Mouse (Mus musculus) ovary, postnatal 14 days (tissue): Measurements from ENCODE around the gene Ncoa3.

Experiments used
- DNase-seq: peaks from one replicate; pipeline ENCODE4 v3.0.0; 2022; ENCODE audit warnings: low spot score

Ncoa3 gene

GRCm38 (mm10) chr2:166079961-166080885 lies 87.8 kb downstream of the Ncoa3 start:
- no peak for DNase-seq

DNA sequence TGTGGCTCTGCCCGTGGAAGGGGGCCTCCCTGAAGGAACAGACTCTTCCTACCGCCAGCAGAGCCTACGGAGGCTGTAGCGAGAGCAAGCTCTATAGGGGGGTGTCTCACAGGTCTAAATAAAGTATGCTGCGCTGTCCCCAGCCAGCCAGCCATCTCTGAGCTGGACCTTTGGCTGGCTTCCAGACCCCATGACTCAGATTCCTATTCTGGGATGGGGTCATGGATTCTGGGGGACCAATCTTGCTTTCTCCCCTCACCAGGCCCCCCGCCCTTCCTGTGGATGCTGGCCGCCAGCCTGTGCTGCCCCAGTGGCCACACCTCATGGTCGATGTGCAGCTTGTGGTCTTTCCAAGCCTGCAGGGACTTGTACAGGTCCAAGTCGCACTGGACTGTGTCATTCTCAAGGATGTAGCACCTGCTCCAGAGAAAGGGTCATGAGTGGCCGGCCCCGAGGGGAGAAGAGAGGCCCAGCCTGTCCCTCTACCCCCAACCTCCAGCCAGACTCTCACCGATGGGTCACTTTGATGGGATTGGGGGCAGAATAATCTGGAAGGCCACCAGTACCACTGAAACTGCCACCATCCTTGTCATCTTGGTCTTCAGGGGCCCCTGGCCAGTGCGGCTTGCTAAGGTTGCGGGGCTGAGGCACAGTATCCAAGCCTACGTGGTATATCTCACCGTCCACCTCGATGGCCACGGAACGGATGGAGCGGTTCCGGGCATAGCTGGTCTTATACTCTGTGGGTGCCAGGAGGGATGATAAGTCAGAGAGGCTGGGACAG lies 88.7 kb downstream of the Ncoa3 start:
- DNase-seq = no peak

- DNase-seq = peak; percentile 73
These were observed 89.8 kb downstream of the Ncoa3 start for GRCm38 (mm10) chr2:166082193-166082592.

DNA sequence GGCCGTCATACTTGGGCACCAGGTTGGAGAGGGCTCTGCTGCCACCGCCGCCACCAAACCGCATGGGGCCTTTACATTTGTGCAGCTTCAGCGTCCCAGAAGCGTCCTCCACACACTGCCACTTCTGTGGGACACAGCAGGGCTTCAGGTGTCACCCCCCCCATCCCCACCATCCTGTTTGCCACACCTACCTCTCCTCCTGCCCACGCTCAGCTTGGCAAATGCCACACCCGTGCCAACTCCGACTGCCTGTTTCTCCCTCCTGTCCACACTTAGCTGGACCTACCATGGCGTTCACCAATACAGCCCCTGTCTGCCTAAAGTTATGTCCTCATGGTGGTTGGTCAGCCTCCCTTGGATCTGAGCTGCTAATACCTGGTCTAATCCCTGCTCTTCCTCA lies 90.2 kb downstream of the Ncoa3 start:
- DNase-seq = no peak

DNA sequence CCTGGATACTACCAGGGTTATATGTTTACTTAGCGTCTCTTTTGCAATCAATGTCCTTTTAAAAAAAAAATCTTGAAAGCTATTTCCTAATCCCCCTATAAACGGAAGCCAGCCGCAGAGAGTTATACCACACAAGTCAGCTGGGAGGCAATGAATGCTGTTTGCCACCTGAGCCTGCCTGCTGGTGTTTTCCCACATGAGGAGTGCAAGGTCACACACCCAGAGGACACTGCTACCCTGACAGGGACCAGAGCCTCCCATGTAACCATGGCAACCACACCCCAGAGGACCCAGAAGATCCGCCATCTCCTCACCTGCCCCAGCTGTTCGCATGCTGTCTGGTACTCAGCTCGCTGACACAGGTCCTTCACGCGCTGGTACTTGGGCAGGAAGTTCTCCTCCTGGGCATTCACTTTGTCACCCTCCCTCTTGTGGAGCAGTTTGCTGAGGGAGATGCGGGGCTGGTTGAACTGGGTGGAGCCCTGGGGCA lies 91.2 kb downstream of the Ncoa3 start:
- DNase-seq = no peak

DNA sequence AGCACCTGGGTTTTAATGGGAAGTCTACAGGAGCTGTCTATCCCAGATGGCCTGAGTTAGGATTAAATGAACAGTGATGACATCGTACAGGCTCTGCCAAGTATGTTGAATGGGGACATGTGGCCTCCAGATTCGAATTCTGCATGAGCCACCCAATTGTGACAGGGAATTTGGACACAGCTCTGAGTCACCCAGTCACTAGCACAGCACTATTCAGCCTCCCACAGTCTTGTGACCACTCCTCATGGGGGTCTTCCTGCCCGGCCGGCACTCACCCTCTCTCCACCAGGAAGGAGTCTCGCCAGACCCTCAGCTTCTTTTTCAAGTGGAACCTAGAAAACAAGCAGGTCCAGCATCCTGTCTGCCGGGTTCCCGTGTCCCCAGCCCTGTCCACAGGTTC lies 91.7 kb downstream of the Ncoa3 start:
- DNase-seq = no peak

DNA sequence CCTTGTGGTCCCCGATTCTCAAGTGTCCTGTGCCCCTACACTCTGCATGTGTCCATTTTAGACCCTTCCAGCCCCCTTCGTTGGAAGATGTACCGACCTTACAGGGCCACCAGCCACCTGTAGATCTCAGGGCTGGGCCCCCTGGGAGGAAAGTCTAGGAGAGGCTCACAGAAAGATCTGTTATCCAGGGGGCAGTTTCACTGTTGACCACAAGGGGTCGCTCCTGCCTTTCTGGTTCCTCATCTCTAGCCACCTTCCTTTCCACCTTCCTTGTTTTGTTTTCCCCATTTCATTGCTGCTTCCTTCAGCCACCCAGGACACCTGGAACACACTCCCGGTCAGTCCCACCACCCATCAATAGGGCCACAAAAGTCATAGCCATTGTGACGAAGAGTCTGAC lies 92.5 kb downstream of the Ncoa3 start:
- DNase-seq = peak; percentile 73

- DNase-seq = no peak
These were observed 93.3 kb downstream of the Ncoa3 start for GRCm38 (mm10) chr2:166085780-166086179.

DNA sequence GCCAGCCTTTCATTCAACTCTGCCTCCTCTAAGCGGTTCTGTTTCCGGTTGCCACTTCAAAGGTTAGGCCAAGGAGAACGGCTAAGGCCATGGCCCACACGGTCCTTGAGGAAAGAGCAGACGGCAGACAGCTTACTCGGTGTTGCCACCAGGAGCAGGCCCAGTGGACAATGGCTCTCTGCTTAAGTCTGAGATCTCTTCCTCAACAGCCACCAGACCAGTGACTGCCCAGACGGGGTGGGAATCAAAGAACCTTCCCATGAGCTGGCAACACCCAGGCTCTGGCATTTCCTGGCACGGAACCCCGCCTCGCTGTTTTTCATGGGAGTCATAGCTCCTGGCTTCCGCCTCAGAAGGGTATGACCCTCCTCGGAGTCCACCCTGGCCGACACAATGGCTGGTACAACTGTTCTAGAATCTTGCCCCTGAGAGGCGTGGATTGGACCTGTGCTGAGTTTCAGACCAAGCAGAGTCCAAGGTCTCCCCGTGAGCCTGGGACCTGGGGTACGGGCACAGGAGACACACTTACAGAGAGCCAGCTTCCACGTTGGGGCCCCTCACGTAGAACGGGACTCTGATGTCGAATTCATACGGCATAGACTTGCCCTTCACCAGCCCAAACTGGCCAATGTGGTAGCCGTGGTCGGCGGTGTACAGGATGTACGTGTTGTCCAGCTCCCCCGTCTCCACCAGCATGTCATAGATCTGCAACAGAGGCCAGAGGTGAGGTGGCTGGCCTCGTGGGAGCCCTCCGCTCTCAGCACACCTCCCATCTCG lies 94.2 kb downstream of the Ncoa3 start:
- DNase-seq = no peak

DNA sequence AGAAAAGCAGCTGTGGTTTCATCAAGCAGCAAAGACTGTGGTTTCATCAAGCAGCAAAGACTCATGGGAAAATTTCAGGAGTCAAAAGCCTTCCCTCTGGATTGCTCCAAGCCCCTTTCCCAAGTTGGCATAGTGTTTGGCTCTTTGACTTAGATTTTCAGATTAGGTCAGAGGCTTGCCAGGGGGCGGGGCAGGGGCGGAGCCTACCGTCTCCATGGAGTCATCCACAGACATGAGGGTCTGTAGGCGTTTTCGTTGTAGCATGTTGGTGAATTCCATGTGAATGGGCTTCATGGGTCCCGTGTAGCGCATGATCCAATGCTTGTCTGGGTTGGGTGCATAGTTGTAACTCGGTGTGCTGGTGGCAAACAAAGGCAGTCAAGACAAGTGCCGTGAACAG lies 96.6 kb downstream of the Ncoa3 start:
- no peak for DNase-seq

- no peak for DNase-seq
These were observed 97.7 kb downstream of the Ncoa3 start for GRCm38 (mm10) chr2:166090131-166090581.

- no peak for DNase-seq
These were observed 99.2 kb downstream of the Ncoa3 start for GRCm38 (mm10) chr2:166091599-166091998.

GRCm38 (mm10) chr2:166092412-166092811 lies 100.0 kb downstream of the Ncoa3 start:
- no peak for DNase-seq

DNA sequence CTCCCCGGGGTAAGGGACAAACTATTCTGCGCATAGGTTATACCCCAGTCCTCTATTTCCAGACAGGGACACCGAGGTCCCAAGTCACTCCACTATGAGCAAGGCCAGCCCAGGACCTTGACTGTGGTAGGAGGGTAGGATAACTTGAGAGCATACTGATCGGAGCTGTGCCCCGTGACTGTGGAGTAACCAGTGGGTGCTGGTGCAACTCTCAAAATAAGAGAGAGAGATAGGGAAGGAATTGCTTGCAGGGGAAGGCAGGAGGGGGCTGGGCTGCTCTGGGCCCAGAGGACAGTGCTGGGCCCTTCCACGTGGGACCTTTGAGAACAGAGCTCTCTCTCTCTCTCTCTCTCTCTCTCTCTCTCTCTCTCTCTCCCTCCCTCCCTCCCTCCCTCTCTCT lies 103.9 kb downstream of the Ncoa3 start:
- no peak for DNase-seq

GRCm38 (mm10) chr2:166096834-166097233 lies 104.4 kb downstream of the Ncoa3 start:
- no peak for DNase-seq

DNA sequence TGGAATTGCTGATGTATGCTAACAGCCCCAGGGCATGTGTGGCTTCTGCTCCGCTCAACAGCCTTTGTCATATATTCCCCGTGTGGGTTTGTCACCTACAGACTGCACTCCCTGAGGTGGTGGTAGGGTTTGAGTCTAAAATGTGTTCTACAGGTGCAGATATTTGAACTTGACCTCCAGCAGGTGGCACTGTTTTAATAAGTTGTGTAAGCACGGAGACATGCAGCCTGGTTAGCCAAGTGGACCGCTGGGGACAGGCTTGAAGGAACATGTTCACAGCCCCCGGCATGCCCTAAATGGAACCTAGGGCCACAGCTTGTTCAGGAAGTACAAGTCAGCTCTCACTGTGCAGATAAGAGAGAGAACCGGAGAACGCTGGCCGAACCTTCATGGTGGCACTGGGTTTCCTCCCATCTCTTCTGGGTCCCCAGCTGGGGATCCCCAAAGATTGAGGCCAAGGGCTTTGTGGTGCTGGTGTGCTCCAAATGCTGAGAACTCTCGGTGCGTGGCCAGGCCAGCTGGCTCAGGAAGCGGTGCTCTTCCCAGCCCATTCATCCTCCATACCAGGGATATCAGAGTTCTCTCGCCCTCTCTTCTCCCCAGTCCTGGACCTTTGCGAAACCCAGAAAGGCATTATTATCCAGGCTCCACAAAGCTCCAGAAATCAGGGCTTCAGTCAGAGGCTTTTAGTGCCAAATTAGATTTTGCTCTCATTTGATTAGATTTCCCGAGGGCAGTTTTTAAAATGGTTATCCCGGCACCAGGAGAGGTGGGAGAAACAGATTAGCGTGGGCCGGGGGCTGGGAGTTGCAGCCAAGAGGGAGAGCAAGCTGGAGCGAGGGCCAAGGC lies 105.2 kb downstream of the Ncoa3 start:
- no peak for DNase-seq

- no peak for DNase-seq
These were observed 106.0 kb downstream of the Ncoa3 start for GRCm38 (mm10) chr2:166098292-166098933.

GRCm38 (mm10) chr2:166100309-166101262 lies 108.2 kb downstream of the Ncoa3 start:
- DNase-seq = no peak

GRCm38 (mm10) chr2:166102893-166103292 lies 110.5 kb downstream of the Ncoa3 start:
- DNase-seq = no peak
